Mouse (Mus musculus): ENCODE data around the gene Ddx54.

DNA sequence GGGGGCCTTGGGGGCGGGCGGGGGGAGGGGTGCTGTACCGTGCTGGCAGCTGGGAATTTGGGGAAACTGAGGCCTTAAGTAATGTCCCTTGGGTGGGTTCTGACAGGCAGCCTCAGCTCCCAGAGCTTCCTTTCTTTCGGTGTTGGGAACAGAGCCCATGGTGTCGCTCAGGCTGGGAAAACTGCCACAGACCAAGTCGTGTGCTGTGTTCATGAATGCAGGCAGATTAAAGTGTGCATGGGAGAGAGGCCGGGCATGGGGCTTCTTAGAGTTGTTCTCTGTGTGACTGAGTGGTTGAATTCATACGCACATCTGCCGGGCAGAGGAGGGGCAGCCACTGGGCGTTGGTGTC, 9.3 kb downstream of the Ddx54 start:
- TF ChIP-seq CTCF (conservative IDR thresholded peaks at IDR 0.05; ENCODE audit: low read length) = no peak
- no peak for TF ChIP-seq POU5F1 (IDR thresholded peaks at IDR 0.05; ENCODE audit: borderline replicate concordance, low read length)
